Mouse (Mus musculus) neural tube, embryonic 10.5 days (tissue): ENCODE measurements at regions not wholly inside any gene's neighbourhood (a gene's known extent, or its start where the extent isn't known, plus 50 kb on each side); places are given as distances from the start of the nearest gene placed in this dataset.

ENCODE experiments used
- DNase-seq: peaks from one replicate; pipeline ENCODE4 v3.0.0-alpha.2; 2017; ENCODE audit warnings: low spot score; ENCODE audit errors: extremely low spot score

DNA sequence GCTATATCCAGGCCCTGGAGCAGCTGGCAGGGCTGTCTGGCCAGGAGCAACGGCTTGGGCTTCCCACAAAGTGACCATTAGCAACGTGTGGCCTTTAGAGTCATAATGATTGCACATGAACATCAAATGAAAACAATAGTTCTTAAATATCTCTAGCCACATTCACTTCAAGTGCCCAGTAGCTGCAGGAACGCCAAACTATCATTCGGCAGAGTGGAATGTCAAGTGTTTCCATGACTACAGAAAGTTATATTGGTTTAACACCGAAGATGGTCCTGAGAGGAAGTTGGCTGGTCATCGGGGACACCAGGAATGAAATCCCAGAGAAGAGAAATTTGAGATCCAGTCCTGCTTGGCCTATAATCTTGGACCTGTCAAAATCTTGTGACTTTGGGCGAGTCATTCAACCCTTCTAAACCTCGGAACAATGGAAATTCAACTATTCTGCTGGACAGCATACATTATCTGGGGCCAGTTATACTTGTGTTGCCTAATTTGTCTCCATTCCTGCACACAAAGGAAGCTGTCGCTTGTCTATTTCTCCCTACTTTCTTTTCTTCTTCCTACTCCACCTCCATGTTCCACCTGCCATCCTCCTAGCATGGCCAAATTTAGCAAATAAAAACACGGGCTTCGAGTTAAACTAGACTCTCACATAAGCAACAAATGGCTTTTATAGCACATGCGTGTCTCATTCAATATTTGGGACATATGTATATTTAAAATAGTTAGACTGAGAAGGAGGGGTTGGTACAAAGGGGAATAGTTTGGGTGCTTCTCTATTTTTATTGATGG is 886.7 kb upstream of the Fam160b2 start:
- DNase-seq, result no peak

DNA sequence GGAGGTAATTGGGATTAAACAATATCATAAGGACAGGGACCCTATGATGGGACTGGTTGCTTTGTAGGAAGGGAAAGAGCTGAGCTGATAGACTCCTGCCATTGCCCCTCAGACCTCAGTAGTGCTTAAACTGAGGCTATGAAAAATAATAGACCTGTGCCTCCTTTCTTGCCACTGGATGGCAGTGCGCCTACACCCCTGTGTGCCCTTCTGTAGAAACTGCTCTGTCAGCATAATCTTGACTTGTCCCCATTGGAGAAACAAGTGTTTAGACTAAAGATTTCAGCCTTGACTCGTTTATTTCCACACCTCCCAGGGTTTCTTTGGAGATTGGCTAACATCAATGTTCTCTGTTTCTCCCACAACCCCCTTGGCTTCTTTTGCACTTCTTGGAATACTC is 876.0 kb upstream of the Fam160b2 start:
- no peak for DNase-seq

DNA sequence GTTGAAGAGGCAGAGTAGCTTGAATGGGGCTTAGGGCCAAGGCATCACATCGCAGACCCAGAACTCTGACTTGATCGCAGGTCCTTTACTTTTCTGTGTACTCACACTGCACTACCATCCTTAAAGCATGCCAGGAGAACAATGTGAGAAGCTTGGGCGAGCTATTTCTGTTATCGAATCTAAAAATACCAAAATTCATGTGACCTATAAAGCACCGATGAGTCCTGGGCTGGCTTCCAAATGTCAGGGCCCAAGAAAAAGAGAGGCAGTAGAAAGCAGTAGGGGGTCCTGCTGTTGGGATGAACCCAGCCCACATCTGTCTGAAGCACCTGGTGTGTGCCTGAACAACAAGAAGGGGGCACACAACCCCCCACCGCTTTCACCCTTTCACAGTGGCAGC is 874.3 kb upstream of the Fam160b2 start:
- DNase-seq, result no peak

DNA sequence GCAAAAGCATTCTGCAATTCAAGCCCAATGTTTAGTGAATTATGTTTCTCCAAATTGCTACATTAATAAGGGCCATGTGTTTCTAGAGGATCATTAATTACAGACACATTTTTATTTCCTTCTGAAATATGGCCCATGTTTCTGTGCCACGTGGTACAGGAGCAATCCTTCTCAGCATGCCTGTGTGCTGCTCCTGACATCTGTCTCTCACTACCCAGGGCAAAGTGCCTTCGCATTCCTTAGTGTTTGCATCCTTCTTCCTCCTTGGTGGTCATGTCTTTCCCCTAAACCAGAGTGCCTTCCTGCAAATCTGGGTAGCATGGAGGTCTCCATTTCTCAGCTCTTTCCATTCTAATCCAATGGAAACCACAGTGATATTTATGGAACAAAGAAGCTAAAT is 832.7 kb upstream of the Fam160b2 start:
- no peak for DNase-seq
